Mouse (Mus musculus): Measurements from ENCODE around the gene Gpr87.

Gpr87 gene

DNA sequence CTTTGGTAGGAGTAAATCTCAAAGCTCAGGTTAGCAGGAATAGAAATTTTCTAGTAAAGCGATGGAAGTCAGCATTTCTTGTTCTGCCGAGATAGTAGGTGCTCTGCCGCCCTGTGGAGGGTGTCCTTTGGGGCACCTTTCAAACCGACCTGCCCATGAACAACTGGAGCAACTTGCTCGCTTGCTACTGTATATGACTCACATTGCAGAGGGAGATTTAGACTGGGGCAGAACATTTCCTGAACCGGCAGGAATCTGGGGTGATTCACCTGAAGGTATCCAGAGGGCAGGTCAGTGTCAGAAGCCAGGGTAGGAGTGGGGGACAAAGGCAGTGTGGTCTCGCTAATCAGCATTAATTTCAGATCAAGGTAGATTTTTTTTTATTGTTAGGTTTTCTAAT lies at the start of gene Gpr87:
Gpr87 (minus strand) TSS at position 167 of the 400 bp plus-strand sequence.
- peak; percentile 33 to 50 for DNase-seq (ENCODE audit: low spot score in 2 of 2)

GRCm38 (mm10) chr3:59243384-59243783 lies 48.5 kb upstream of the Gpr87 start:
- DNase-seq (ENCODE audit: low spot score in 2 of 2): no peak

GRCm38 (mm10) chr3:59234878-59235277 lies 40.0 kb upstream of the Gpr87 start:
- DNase-seq (ENCODE audit: low spot score in 2 of 2): no peak

- DNase-seq (ENCODE audit: low spot score in 2 of 2): no peak
Observed at GRCm38 (mm10) chr3:59230912-59231311, 36.0 kb upstream of the Gpr87 start.

- DNase-seq (ENCODE audit: low spot score in 2 of 2): no peak
Observed at GRCm38 (mm10) chr3:59228730-59229551, 34.0 kb upstream of the Gpr87 start.

DNA sequence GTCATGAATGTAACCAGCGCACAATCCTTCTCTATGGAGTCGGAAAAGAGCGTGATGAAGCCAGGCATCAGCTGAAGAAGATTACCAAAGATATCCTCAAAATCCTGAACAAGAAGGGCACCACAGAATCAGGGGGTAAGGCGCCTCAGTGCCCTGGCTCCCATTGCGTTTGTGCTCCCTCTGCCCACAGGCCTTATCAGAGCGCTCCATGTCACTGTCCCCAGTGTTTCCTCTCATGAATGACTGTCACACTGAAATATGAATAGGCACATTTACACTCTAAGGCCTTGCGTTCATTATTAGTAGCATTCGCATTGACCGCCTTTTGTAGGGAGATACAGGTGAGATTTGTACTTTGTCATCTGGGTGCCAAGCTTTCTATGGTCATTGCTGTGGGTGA lies 32.8 kb upstream of the Gpr87 start:
- DNase-seq (ENCODE audit: low spot score in 2 of 2): no peak

DNA sequence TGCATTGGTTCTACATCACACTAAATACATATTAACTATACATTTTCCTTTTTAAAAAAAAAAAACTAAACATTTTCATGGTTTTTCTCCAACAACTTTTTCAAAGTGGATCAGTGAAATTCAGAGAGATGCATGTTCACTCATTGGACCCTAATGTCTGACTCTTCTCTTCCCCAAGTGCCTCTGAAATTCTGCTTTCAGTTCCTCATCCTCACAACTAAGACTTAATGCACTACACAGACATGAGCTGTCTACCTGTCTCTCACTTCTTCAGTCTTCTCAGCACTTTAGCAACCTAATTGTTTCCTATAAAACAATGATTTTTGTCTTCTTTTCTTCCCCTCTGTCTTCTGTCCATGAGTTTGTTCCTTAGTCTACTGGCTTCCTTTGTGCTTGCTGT lies 30.5 kb upstream of the Gpr87 start:
- DNase-seq (ENCODE audit: low spot score in 2 of 2): no peak

GRCm38 (mm10) chr3:59222303-59222702 lies 27.4 kb upstream of the Gpr87 start:
- no peak for DNase-seq (ENCODE audit: low spot score in 2 of 2)

GRCm38 (mm10) chr3:59219326-59219725 lies 24.4 kb upstream of the Gpr87 start:
- no peak for DNase-seq (ENCODE audit: low spot score in 2 of 2)

DNA sequence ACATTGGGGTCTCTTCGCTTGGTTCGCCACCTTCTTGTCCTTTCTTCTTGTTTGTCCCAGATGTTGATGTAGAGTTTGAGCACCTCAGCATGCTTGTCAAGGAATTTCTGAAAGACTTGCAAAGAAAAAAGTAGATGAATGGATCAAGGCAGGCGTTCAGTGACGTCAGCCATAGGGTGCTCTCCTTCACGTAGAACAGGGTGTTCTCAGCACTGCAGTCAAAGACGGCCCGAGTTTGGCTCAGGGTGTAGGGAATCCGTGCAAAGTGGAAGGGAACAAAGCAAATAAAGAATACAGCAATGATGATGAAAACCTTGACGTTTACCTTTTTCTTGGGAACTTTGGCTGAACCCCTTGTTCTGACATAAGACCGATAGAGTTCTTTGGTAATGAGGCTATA lies 22.3 kb upstream of the Gpr87 start:
- DNase-seq (ENCODE audit: low spot score in 2 of 2): no peak

GRCm38 (mm10) chr3:59212404-59212803 lies 17.5 kb upstream of the Gpr87 start:
- DNase-seq (ENCODE audit: low spot score in 2 of 2): no peak

GRCm38 (mm10) chr3:59211784-59212183 lies 16.9 kb upstream of the Gpr87 start:
- no peak for DNase-seq (ENCODE audit: low spot score in 2 of 2)

DNA sequence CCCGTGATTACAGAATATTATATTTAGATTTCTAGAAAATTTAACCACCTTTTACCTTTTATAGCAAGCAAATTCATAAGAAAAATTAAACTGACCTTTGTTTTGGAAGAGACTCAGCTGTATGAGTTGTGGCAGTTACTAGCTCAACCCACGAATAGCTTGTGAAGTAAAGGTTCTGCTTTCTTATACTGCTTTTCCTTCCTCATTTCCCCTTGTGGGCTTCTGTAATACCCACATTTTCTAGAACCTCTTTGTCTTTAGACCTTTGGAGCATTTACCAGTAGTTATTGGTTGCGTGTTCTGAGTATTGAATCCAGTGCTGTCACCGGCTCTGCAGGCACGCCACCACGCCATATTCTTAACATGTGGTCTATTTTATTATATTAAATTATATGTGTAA lies 15.8 kb upstream of the Gpr87 start, which contains the start of gene P2ry13:
P2ry13 (minus strand) TSS at position 156 of the 400 bp plus-strand sequence.
- DNase-seq (ENCODE audit: low spot score in 2 of 2): no peak

DNA sequence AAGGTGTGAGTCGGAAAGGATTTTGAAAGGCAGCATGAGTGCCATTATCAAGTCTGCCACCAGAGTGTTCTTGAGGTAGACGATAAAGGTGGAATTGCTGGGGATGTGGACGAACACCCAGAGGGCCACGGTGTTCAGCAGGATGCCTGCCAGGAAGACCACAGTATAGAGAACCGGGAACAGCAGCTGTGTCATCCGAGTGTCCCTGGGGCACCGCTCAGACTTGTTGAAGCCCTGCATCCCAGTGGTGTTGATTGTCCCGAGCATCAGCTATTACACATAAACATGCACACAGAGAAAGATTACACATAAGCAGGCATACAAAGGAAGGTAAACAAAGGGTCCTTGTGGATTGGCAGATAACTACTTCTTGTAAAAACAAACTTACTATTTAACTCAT lies 15.2 kb upstream of the Gpr87 start:
- DNase-seq (ENCODE audit: low spot score in 2 of 2): no peak

DNA sequence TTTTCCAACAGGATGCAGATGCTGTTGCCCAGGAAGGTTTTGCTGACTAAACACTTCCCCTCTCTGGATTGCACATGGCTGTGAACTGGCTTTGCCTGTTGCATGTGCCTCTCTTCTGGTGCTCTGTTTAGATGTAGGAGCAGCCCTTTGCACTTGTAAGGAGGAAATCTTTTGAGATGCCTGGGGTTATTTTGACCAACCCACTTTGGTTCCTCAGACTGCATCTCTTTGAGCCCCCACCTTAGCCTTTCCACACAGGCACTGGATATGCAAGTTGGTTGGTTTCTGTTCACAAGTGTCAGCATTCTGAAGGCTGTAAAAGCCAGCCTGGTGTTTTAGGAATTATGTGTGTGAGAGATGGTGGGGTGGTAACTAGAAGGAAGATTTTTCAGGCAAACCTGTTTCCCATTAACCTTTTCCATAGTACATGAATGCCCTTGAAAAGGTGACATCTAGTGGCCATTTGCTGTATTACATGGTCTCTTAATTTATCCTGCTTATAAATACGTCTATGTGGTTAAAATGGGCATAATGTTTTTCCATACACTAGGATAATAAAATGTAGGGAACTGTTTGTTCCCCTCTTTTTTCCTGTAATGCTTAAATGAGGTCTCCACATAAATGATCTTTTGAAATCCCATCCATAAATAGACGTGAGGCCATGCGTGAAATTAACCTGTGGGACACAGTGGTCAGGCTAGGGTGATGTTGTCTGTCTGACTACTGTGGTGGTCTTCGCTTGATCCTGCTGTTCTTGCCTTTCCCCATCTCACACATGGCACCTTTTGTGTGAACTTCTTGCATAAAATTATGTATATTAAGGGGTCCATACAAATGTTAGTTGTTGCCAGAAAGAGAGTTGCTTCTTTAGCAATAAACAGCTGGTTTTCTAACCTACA lies 14.0 kb upstream of the Gpr87 start:
- DNase-seq (ENCODE audit: low spot score in 2 of 2): no peak

DNA sequence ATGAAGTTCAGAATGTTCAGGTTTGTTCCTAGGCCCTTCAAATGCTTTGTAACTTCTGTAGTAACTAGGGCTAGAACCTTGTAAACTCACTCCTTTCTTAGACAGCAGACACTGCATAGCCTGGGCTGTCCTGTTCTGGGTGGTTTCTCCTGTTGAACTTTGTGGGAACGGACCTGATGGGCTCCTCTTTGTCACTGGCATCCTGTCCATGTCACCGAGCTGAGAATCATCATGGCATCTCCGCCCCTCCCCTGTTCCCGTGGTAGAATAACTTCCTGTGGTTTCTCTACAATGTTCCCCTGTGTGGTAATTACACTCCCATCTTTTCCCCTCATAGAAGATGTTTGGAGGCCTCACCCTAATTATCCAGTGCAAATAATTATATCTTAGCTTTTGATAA lies 11.0 kb upstream of the Gpr87 start:
- DNase-seq (ENCODE audit: low spot score in 2 of 2): no peak

DNA sequence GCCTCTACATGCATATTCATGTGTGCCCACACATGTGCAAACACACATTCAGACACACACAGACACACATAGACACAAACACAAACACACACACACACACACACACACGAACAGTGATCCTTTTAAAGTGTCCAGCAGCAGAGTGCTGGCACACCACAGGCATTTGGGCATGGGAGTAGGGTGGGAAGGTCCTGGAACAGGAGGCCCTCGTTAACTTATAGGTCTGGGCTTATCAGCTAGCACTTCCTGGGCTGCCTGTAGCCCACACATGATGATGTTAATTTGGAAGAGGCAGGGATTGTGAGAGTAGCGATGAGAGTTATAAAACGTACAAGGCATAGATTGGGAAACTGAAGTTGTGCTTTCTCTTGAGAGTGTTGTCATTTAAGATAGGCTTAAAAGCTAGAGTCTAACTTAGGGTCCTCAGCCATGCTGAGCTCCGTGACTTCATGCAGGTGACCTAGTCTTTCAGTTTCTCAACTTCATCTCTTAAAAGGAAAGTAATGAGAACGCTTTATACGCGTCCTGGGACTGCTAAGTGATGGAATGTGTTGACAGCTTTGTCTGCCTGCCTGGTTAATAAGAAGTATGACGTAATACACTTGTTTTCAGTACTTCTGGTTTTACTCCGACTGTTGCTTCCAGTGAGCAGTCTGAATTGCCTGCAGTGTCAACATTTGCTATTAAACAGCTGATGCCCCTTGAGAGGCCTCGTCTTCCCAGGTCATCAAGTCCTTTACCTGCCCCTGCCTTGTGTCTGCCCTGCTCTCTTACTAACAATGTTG lies 10.0 kb upstream of the Gpr87 start:
- DNase-seq (ENCODE audit: low spot score in 2 of 2): no peak

- DNase-seq (ENCODE audit: low spot score in 2 of 2): no peak
Observed at GRCm38 (mm10) chr3:59203802-59204520, 9.1 kb upstream of the Gpr87 start.

DNA sequence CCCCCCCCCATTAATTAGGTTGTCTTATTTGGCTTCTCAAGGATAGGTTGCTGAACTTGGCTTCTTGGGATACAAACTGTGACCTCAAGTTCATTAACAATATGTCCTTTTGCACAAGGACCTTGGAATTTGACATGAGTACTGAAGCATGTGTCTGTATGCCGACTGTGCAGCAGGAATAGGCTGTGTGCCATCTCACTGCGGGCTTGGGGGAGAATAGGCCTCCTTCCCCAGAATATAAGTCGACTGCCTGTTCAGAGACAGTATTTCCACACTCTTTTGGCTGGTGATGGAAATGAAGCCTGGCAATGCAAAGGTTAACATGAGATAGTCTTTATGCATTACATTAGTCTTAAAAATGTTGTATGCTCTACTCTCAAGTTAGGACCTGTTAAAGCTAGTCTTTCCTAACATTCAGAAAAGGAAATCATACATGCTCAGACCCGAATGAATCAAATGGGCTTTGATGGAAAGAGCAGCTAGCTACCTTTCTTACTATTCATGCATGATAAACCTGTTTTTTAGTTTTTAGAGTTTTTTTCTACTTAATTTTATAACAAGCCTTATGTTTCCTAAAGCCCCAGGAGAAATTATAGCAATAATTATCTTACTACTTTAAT lies 2.5 kb upstream of the Gpr87 start:
- DNase-seq (ENCODE audit: low spot score in 2 of 2): no peak

GRCm38 (mm10) chr3:59194099-59194498 lies 805 bp downstream of the Gpr87 start:
- peak in 1 of 2 experiments; percentile 38 for DNase-seq (ENCODE audit: low spot score in 2 of 2)

DNA sequence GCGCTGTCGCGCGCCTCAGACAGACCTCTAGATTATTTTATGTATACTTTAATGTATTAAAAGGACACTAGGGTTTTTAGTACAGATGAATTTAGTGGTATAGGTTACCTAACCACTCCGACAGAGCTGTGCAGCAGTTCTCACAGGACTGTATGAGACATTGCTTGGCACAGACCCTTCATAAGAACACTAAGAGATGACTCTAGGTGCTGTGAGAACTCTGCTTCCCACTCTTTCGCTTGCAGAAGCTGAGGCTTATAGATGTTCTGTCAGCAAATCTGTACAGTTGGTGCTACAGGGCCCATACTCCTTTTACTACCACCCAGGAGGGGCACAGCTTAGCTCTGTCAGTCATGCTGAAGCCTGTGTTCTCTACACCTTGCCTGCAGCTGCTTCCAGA lies 3.2 kb downstream of the Gpr87 start:
- DNase-seq (ENCODE audit: low spot score in 2 of 2): no peak
